Mouse (Mus musculus) cortical plate, adult 2 months (tissue): Measurements from ENCODE around the gene Csf3.

Experiments used
- CTCF ChIP-seq: fragments of 200-500 bp; IDR thresholded peaks from 2 replicates; pipeline ENCODE4 v1.5.1; 2011; ENCODE audit warnings: mild to moderate bottlenecking, control low read depth, low read length; ENCODE audit not compliant: insufficient read depth; ENCODE audit errors: extremely low read depth
- POLR2A ChIP-seq: fragments of 200-500 bp; IDR thresholded peaks from 2 replicates; pipeline ENCODE4 v1.6.1; 2011; ENCODE audit warnings: mild to moderate bottlenecking, low read length, control low read depth; ENCODE audit not compliant: insufficient read depth; ENCODE audit errors: extremely low read depth

DNA sequence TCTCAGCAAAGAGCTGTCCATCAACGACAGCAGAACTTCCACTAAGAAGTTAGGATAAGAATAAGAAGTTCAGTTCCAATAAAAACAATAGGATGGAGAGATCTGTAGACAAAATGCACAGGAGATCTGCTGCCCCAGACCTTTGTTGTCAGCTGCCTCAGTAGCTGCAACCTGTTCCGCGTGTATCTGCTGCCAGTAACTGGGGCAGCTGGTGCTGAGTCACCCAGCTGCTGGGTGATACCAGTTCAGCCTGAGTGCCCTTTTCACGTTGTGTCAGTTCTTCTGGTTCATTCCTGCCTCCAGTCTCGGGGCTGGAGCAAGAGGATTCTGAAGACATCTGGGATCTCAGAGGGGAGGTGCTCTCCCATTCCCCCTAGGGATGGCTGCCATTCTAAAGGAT, 29.2 kb upstream of the Csf3 start:
- TF ChIP-seq CTCF (no peak), POLR2A (no peak)
